Mouse (Mus musculus) cerebellum, adult 2 months (tissue): ENCODE measurements around the gene Sall1.

ENCODE experiments used
- CTCF ChIP-seq: fragments of 200-500 bp; IDR thresholded peaks from 2 replicates; pipeline ENCODE4 v1.5.1; 2011; ENCODE audit warnings: low read depth, mild to moderate bottlenecking, control low read depth, low read length, moderate library complexity, borderline replicate concordance; ENCODE audit not compliant: insufficient read depth
- POLR2A ChIP-seq: fragments of 200-500 bp; IDR thresholded peaks from 2 replicates; pipeline ENCODE4 v1.6.1; 2011; ENCODE audit warnings: low read length, control low read depth, borderline replicate concordance; ENCODE audit not compliant: insufficient read depth

GRCm38 (mm10) chr8:89008784-89009183, 35.2 kb downstream of the Sall1 start:
- TF ChIP-seq POLR2A (no peak), CTCF (no peak)
